Mouse (Mus musculus): ENCODE data around the gene Grip2. TPM values are rescaled to one million over a fixed set of nuclear protein-coding genes. Genes with fewer than 3 reads are reported as not detected.

Grip2 gene
- polyA plus RNA-seq, 1 experiment: not detected

DNA sequence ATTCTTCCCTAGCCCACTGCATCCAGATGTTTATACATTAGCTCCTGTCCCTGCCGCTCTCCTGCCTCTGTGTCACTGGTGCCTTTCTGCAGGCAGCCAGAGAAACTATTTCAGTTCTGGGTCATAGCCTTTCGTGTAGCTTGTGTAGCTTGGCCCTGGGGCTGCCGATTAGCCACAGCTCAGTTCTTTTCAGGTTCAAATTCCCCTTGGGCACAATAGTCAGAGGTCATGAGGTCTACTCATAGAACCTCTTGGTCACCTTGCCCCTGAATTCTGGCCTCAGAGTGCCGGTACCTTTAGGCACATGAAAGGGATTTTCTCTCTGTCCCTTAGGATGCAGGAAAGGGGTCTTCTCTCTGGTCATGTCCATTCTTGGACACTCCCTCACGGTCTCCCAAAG, 80.3 kb downstream of the Grip2 start:
- H3K4me3 ChIP-seq (replicated peaks; ENCODE audit: control insufficient read depth, low read depth, low read length): no peak overlapping the region
- no peak overlapping the region for H3K27ac ChIP-seq (ENCODE audit: control insufficient read depth, insufficient read depth, low read depth, low read length, poor library complexity)
- TF ChIP-seq CTCF (IDR thresholded peaks at IDR 0.05; ENCODE audit: control insufficient read depth, insufficient read depth, low read length) (no peak), POLR2A (IDR thresholded peaks at IDR 0.05; ENCODE audit: borderline replicate concordance, control insufficient read depth, low read depth, low read length) (no peak)
- WGBS: 84% methylated on average over 5 of the region's 5 CpGs
- H3K4me1 ChIP-seq (ENCODE audit: control insufficient read depth, insufficient read depth, low read length): no peaks in the 10 kb centered on the region

DNA sequence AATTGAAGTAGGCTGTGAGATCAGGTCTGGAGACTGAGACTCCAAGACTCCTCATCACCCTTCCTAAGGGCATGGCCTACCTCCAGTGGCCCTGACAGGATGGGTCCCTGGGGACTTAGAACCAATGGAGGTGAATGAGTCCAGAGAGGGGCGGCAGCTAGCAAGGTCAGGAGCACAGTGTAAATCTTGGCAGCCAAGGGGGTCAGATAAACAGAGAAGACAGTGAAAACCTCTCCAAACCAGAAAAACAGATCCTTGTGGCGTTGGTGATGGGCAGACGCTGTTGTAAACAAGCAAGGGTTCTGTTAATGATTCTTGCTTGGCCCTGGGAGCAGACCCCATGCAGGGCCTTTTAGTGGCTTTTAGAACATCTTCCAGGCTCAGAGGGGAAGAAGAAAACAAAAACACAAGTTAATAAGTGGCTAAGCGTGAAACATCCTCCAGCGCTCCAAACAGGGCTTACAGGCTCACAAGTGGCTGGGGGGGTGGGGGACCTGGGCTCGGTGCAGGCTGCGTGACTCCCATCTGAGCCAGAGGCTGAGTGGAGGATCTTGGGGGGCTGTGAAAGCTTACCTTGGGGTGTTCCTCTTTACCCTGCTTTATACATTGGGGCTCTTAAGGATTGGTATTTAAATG, 81.0 kb downstream of the Grip2 start:
- WGBS: 89% methylated on average over 7 of the region's 7 CpGs
- Histone ChIP-seq H3K4me3 (replicated peaks; ENCODE audit: control insufficient read depth, low read depth, low read length) (no peak overlapping the region), H3K27ac (ENCODE audit: control insufficient read depth, insufficient read depth, low read depth, low read length, poor library complexity) (no peak overlapping the region), H3K4me1 (ENCODE audit: control insufficient read depth, insufficient read depth, low read length) (no peaks in the 10 kb centered on the region)
- TF ChIP-seq POLR2A (IDR thresholded peaks at IDR 0.05; ENCODE audit: borderline replicate concordance, control insufficient read depth, low read depth, low read length): no peak
- TF ChIP-seq CTCF (IDR thresholded peaks at IDR 0.05; ENCODE audit: control insufficient read depth, insufficient read depth, low read length): no peak

DNA sequence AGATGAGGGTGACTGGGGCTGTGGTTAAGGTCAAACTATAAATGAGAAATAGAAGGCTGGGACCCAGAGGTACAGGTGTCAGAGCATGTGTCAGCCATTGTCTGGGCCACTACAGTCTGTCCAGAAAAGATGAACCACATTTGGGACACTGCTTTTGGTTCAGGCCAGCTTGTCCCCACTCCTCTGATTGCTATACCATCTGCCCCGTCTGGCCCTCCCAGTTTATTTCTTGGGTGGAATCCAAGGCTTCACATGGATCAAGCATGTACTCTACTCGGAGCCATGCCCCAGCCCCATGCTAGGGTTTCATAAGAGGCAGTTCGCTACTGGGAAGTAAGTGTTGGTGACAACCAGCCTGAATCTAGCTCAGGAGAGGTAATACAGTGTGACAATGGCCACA, 81.8 kb downstream of the Grip2 start:
- H3K4me1 ChIP-seq (ENCODE audit: control insufficient read depth, insufficient read depth, low read length): no peaks in the 10 kb centered on the region
- H3K4me3 ChIP-seq (replicated peaks; ENCODE audit: control insufficient read depth, low read depth, low read length): no peak overlapping the region
- WGBS: 86% methylated on average over 3 of the region's 3 CpGs
- H3K27ac ChIP-seq (ENCODE audit: control insufficient read depth, insufficient read depth, low read depth, low read length, poor library complexity): no peak overlapping the region
- TF ChIP-seq POLR2A (IDR thresholded peaks at IDR 0.05; ENCODE audit: borderline replicate concordance, control insufficient read depth, low read depth, low read length): no peak
- no peak for TF ChIP-seq CTCF (IDR thresholded peaks at IDR 0.05; ENCODE audit: control insufficient read depth, insufficient read depth, low read length)

DNA sequence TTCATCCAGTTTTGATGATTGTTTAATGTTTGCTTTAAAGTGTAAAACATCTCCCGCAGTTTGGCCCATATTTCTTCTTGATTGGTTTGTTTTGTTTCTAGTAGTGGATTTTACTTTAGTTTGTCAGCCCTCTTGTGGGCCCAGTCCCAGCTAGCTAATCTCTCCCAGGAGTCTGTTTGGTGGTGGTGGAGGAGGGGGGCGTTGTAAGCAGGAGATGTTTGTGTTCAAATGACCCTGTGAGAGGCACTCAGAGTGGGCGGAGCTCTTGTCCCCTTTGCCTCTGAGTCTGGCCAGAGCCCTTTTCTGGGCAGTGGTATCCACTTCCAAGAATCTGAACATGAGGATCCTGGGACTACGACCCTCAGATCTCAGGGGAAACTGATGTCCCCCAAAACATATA, 83.2 kb downstream of the Grip2 start:
- Histone ChIP-seq H3K4me3 (replicated peaks; ENCODE audit: control insufficient read depth, low read depth, low read length) (no peak overlapping the region), H3K4me1 (ENCODE audit: control insufficient read depth, insufficient read depth, low read length) (no peaks in the 10 kb centered on the region), H3K27ac (ENCODE audit: control insufficient read depth, insufficient read depth, low read depth, low read length, poor library complexity) (no peak overlapping the region)
- TF ChIP-seq POLR2A (IDR thresholded peaks at IDR 0.05; ENCODE audit: borderline replicate concordance, control insufficient read depth, low read depth, low read length) (no peak), CTCF (IDR thresholded peaks at IDR 0.05; ENCODE audit: control insufficient read depth, insufficient read depth, low read length) (no peak)
- 79% methylated on average over 4 of the region's 4 CpGs for WGBS

DNA sequence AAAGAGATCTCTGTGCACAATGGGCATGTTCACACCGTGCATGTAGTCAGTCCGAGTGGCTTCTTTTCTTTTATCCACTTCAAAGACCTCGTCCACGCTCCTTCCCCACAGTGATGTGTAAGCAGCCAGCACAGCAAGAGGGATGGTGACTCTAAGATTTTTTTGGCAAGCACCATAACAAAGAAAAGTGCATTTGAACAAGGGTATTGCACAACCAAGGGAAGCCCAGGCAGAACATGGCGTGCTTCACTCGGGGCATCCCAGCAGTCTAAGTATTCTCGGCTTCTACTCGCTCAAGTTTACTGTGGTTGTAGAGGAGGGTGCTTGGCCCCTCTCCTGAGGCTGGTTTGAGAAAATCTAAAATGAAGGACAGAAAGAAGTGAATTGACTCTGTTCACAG, 84.1 kb downstream of the Grip2 start:
- 84% methylated on average over 8 of the region's 8 CpGs for WGBS
- Histone ChIP-seq H3K27ac (ENCODE audit: control insufficient read depth, insufficient read depth, low read depth, low read length, poor library complexity) (no peak overlapping the region), H3K4me1 (ENCODE audit: control insufficient read depth, insufficient read depth, low read length) (no peaks in the 10 kb centered on the region), H3K4me3 (replicated peaks; ENCODE audit: control insufficient read depth, low read depth, low read length) (no peak overlapping the region)
- TF ChIP-seq POLR2A (IDR thresholded peaks at IDR 0.05; ENCODE audit: borderline replicate concordance, control insufficient read depth, low read depth, low read length) (no peak), CTCF (IDR thresholded peaks at IDR 0.05; ENCODE audit: control insufficient read depth, insufficient read depth, low read length) (no peak)

DNA sequence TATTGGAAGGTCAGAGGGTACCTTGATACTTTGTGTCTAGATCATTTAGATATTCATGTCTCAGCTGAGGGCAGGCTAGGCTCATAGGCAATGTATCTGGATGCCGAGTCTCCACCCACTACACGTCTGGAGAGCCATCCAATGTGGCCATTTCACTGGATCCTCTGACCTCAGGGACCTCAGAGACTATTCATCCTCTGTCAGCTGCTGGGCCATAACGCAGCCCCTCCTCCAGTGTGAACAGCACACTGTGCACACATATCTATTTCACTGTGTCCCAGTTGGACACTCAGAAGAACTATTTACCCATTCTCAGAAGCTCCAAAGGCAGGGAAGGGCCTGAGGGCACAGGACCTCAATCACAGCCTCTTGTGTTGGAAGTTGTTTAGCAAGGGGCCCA, 84.6 kb downstream of the Grip2 start:
- TF ChIP-seq POLR2A (IDR thresholded peaks at IDR 0.05; ENCODE audit: borderline replicate concordance, control insufficient read depth, low read depth, low read length): no peak
- TF ChIP-seq CTCF (IDR thresholded peaks at IDR 0.05; ENCODE audit: control insufficient read depth, insufficient read depth, low read length): no peak
- H3K4me1 ChIP-seq (ENCODE audit: control insufficient read depth, insufficient read depth, low read length): no peaks in the 10 kb centered on the region
- H3K4me3 ChIP-seq (replicated peaks; ENCODE audit: control insufficient read depth, low read depth, low read length): no peak overlapping the region
- WGBS: 78% methylated on average over 3 of the region's 3 CpGs
- no peak overlapping the region for H3K27ac ChIP-seq (ENCODE audit: control insufficient read depth, insufficient read depth, low read depth, low read length, poor library complexity)

DNA sequence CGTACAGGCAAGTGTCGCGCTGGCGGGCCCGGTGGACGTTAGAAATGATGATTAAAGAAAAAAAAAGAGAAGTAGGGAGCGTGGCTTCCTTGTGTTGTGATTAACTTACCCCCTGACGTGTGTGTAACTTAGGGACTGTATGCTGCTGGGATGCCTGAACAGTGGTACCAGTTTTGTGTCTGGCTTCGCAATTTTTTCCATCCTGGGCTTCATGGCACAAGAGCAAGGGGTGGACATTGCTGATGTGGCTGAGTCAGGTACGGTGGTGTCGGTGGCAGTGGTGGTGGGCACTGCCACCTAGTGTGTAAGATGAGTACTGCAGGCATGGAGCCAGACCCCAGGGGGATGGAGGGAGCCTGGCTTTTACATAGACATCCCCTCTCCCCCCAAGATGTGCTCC, 86.0 kb downstream of the Grip2 start:
- Histone ChIP-seq H3K4me1 (ENCODE audit: control insufficient read depth, insufficient read depth, low read length) (no peaks in the 10 kb centered on the region), H3K27ac (ENCODE audit: control insufficient read depth, insufficient read depth, low read depth, low read length, poor library complexity) (no peak overlapping the region), H3K4me3 (replicated peaks; ENCODE audit: control insufficient read depth, low read depth, low read length) (no peak overlapping the region)
- WGBS: 14% methylated on average over 11 of the region's 11 CpGs
- TF ChIP-seq POLR2A (IDR thresholded peaks at IDR 0.05; ENCODE audit: borderline replicate concordance, control insufficient read depth, low read depth, low read length) (no peak), CTCF (IDR thresholded peaks at IDR 0.05; ENCODE audit: control insufficient read depth, insufficient read depth, low read length) (peak; percentile 96)

DNA sequence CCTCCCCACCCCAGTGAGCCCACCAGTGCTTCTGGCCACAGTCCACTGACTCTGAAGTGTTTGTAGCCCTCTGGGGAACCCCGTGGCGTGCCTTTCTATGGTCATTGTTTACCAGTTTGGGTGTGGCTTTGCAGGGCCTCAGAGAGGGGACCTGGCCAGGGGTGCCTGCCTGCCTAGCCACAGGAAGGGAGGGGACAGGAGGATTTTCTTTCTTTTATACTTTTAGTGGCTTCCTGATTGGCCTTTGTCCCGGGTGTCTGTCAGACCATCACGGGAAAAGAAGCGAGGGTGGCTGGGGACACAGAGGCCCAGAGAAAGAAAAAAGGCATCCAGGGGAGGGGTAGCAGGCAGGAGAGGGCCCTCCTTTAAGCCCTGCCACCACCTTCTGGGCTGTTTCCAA, 89.0 kb downstream of the Grip2 start:
- 57% methylated on average over 5 of the region's 5 CpGs for WGBS
- TF ChIP-seq POLR2A (IDR thresholded peaks at IDR 0.05; ENCODE audit: borderline replicate concordance, control insufficient read depth, low read depth, low read length): no peak
- TF ChIP-seq CTCF (IDR thresholded peaks at IDR 0.05; ENCODE audit: control insufficient read depth, insufficient read depth, low read length): no peak

DNA sequence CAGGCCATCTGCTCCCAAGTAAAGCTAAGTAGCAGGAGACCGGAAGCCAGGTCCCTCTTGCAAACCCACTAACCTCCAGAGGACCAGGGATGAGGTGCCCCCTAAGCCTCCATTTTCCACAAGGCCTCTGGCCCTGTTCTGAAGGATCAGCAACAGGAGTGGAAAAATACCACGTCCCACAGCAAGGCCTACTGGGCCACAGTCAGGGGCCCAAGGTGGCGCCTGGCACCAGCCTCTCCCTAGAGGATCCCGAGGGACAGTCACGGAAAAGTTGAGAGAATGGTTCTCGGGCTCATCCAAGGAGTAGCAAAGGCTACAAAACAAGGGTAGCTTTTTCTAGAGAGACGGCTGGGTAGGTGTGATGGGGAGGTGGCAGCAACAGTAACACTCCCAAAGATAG, 89.6 kb downstream of the Grip2 start:
- H3K4me1 ChIP-seq (ENCODE audit: control insufficient read depth, insufficient read depth, low read length): no peaks in the 10 kb centered on the region
- TF ChIP-seq CTCF (IDR thresholded peaks at IDR 0.05; ENCODE audit: control insufficient read depth, insufficient read depth, low read length) (no peak), POLR2A (IDR thresholded peaks at IDR 0.05; ENCODE audit: borderline replicate concordance, control insufficient read depth, low read depth, low read length) (no peak)
- H3K27ac ChIP-seq (ENCODE audit: control insufficient read depth, insufficient read depth, low read depth, low read length, poor library complexity): no peak overlapping the region
- no peak overlapping the region for H3K4me3 ChIP-seq (replicated peaks; ENCODE audit: control insufficient read depth, low read depth, low read length)
- WGBS: 86% methylated on average over 7 of the region's 7 CpGs

More for the DNA sequence above, 89.0 kb downstream of the Grip2 start:
- H3K4me1 ChIP-seq (ENCODE audit: control insufficient read depth, insufficient read depth, low read length): no peaks in the 10 kb centered on the region
- no peak overlapping the region for H3K4me3 ChIP-seq (replicated peaks; ENCODE audit: control insufficient read depth, low read depth, low read length)
- no peak overlapping the region for H3K27ac ChIP-seq (ENCODE audit: control insufficient read depth, insufficient read depth, low read depth, low read length, poor library complexity)

All from bone marrow, adult 2 months (tissue).